8 mouse cellular contexts compared by ENCODE assay signal in genomic region chr2:25574136-25574535, GRCm38 (mm10). TPM values are rescaled to one million over a fixed set of nuclear protein-coding genes. Genes with fewer than 3 reads are reported as not detected.
DNase-seq lines count a peak whose midpoint lies in the region; ATAC-seq and TF ChIP-seq lines count a peak whose summit lies in the region.

No protein-coding gene starts in this region.

- no peak for ATAC-seq in embryonic facial prominence, embryonic 11.5 days (replicated peaks; ENCODE audit: insufficient number of reproducible peaks, low FRiP score, low TSS enrichment, low read depth)
- ATAC-seq in hindbrain, embryonic 12.5 days (ENCODE audit: low FRiP score): 0 out of 2 replicates have a peak, but pooled peaks have one; percentile 0
- no peak for ATAC-seq in midbrain, embryonic 14.5 days (ENCODE audit: low FRiP score, low TSS enrichment)

- no peaks in the 10 kb centered on the region for H3K9me3 ChIP-seq in embryonic facial prominence, embryonic 11.5 days (replicated peaks; ENCODE audit: control insufficient read depth, low read length)
- no peaks in the 10 kb centered on the region for H3K9me3 ChIP-seq in hindbrain, embryonic 12.5 days (replicated peaks)
- H3K9me3 ChIP-seq in midbrain, embryonic 14.5 days (ENCODE audit: control insufficient read depth, low read length): no peaks in the 10 kb centered on the region

- peak overlapping the region; percentile 97 for H3K27ac ChIP-seq in left cerebral cortex, adult 2 months
- H3K27ac ChIP-seq in embryonic facial prominence, embryonic 11.5 days (replicated peaks; ENCODE audit: low read depth, low read length): no peak overlapping the region
- peak overlapping the region; percentile 88 for H3K27ac ChIP-seq in hindbrain, embryonic 12.5 days
- peak overlapping the region; percentile 89 for H3K27ac ChIP-seq in midbrain, embryonic 14.5 days (replicated peaks; ENCODE audit: low read depth, low read length)

- no peak for TF ChIP-seq CTCF in left cerebral cortex, adult 2 months (IDR thresholded peaks at IDR 0.05)

- H3K4me3 ChIP-seq in left cerebral cortex, adult 2 months: peak overlapping the region; percentile 55
- H3K4me3 ChIP-seq in embryonic facial prominence, embryonic 11.5 days (ENCODE audit: low read depth, low read length): peak overlapping the region; percentile 56
- peak overlapping the region; percentile 56 for H3K4me3 ChIP-seq in hindbrain, embryonic 12.5 days
- H3K4me3 ChIP-seq in midbrain, embryonic 14.5 days (replicated peaks; ENCODE audit: low read depth, low read length): peak overlapping the region; percentile 57

- H3K4me2 ChIP-seq in embryonic facial prominence, embryonic 11.5 days (ENCODE audit: low read depth, low read length): peak overlapping the region; percentile 92
- peak overlapping the region; percentile 91 for H3K4me2 ChIP-seq in hindbrain, embryonic 12.5 days (replicated peaks)
- H3K4me2 ChIP-seq in midbrain, embryonic 14.5 days (ENCODE audit: low read length): peak overlapping the region; percentile 93

- 19% methylated on average over 11 of the region's 11 CpGs for WGBS in embryonic facial prominence, embryonic 11.5 days
- 19% methylated on average over 11 of the region's 11 CpGs for WGBS in hindbrain, embryonic 12.5 days
- 20% methylated on average over 11 of the region's 11 CpGs for WGBS in midbrain, embryonic 14.5 days

- intact Hi-C loops in left cerebral cortex, adult 2 months (cut with DNase I): no loop called here

- peak in 1 of 2 experiments; percentile 19 for DNase-seq in left cerebral cortex, adult 2 months (ENCODE audit: extremely low spot score in 1 of 2, low spot score in 2 of 2)
- DNase-seq in left cerebral cortex, adult 18-20 months (ENCODE audit: low spot score in 2 of 2): no peak
- no peak for DNase-seq in embryonic facial prominence, embryonic 11.5 days (ENCODE audit: low spot score)
- DNase-seq in midbrain, embryonic 14.5 days: no peak
- no peak for DNase-seq in ovary, postnatal 10 days (ENCODE audit: low spot score)
- no peak for DNase-seq in adrenal gland, postnatal 4 days (ENCODE audit: low spot score in 2 of 2)
- DNase-seq in layer of hippocampus, postnatal 14 days (ENCODE audit: low spot score in 2 of 2): no peak

- peaks cover 36% of the 10 kb centered on the region for H3K27me3 ChIP-seq in embryonic facial prominence, embryonic 11.5 days (ENCODE audit: control insufficient read depth, insufficient read depth, low read length)
- peaks cover 35% of the 10 kb centered on the region for H3K27me3 ChIP-seq in hindbrain, embryonic 12.5 days
- peaks cover 33% of the 10 kb centered on the region for H3K27me3 ChIP-seq in midbrain, embryonic 14.5 days (ENCODE audit: control insufficient read depth, insufficient read depth, low read length)

- H3K36me3 ChIP-seq in embryonic facial prominence, embryonic 11.5 days (replicated peaks; ENCODE audit: control insufficient read depth, insufficient read depth, low read depth, low read length): no peaks in the 10 kb centered on the region
- peaks cover 32% of the 10 kb centered on the region for H3K36me3 ChIP-seq in hindbrain, embryonic 12.5 days
- H3K36me3 ChIP-seq in midbrain, embryonic 14.5 days (ENCODE audit: control insufficient read depth, insufficient read depth, low read length): peaks cover 33% of the 10 kb centered on the region

- H3K4me1 ChIP-seq in embryonic facial prominence, embryonic 11.5 days (ENCODE audit: control insufficient read depth, insufficient read depth, low read length): peaks cover 3% of the 10 kb centered on the region
- H3K4me1 ChIP-seq in hindbrain, embryonic 12.5 days: peaks cover 46% of the 10 kb centered on the region
- H3K4me1 ChIP-seq in midbrain, embryonic 14.5 days (ENCODE audit: control insufficient read depth, insufficient read depth, low read length): peaks cover 26% of the 10 kb centered on the region

- peak overlapping the region; percentile 68 for H3K9ac ChIP-seq in embryonic facial prominence, embryonic 11.5 days (replicated peaks; ENCODE audit: low read length)
- H3K9ac ChIP-seq in hindbrain, embryonic 12.5 days: peak overlapping the region; percentile 72
- H3K9ac ChIP-seq in midbrain, embryonic 14.5 days (replicated peaks; ENCODE audit: low read length): peak overlapping the region; percentile 66

RNA-seq across cellular contexts. Expression of gene Mamdc4, which starts 0.5 kb away (rescaled TPM):
- total RNA-seq in left cerebral cortex, adult 2 months (2021): 1 to 10 TPM; 1.8 to 2.6 TPM
- total RNA-seq in left cerebral cortex, adult 18-20 months (2021): 1 to 10 TPM; 1.1 to 1.3 TPM
- 1.2 and 8.5 TPM in 2 replicates for polyA plus RNA-seq in embryonic facial prominence, embryonic 11.5 days (2014; fragmentation: Nextera tagmentation; extraction: Ambion mirVana)
- 4.7 and 6.7 TPM in 2 replicates for polyA plus RNA-seq in hindbrain, embryonic 12.5 days (2016; fragmentation: Nextera tagmentation; extraction: Ambion mirVana)
- 2.1 and 3.9 TPM in 2 replicates for polyA plus RNA-seq in midbrain, embryonic 14.5 days (2014; fragmentation: Nextera tagmentation; extraction: Ambion mirVana)
- 1 to 10 TPM; 4.1 to 7.1 TPM for total RNA-seq in adrenal gland, postnatal 4 days (2021)
- total RNA-seq in layer of hippocampus, postnatal 14 days (2021): 1 to 10 TPM; 1.7 to 2.6 TPM

RNA-seq across cellular contexts. Expression of gene Phpt1, which starts 0.9 kb away (rescaled TPM):
- 10 to 100 TPM; 64.0 to 70.5 TPM for total RNA-seq in left cerebral cortex, adult 2 months (2021)
- total RNA-seq in left cerebral cortex, adult 18-20 months (2021): 10 to 100 TPM; 60.3 to 63.0 TPM
- 145 and 157 TPM in 2 replicates for polyA plus RNA-seq in embryonic facial prominence, embryonic 11.5 days (2014; fragmentation: Nextera tagmentation; extraction: Ambion mirVana)
- 131 and 162 TPM in 2 replicates for polyA plus RNA-seq in hindbrain, embryonic 12.5 days (2016; fragmentation: Nextera tagmentation; extraction: Ambion mirVana)
- polyA plus RNA-seq in midbrain, embryonic 14.5 days (2014; fragmentation: Nextera tagmentation; extraction: Ambion mirVana): 167 and 206 TPM in 2 replicates
- total RNA-seq in adrenal gland, postnatal 4 days (2021): 10 to 100 TPM; 74.7 to 80.0 TPM
- 10 to 100 TPM; 81.2 to 83.8 TPM for total RNA-seq in layer of hippocampus, postnatal 14 days (2021)

RNA-seq across cellular contexts. Expression of gene Ajm1, which starts 7.4 kb away (rescaled TPM):
- 100 to 1,000 TPM; 102 to 104 TPM for total RNA-seq in left cerebral cortex, adult 2 months (2021)
- 10 to 100 TPM; 85.6 to 86.3 TPM for total RNA-seq in left cerebral cortex, adult 18-20 months (2021)
- polyA plus RNA-seq in embryonic facial prominence, embryonic 11.5 days (2014; fragmentation: Nextera tagmentation; extraction: Ambion mirVana): 0.07 and 0.25 TPM in 2 replicates
- polyA plus RNA-seq in hindbrain, embryonic 12.5 days (2016; fragmentation: Nextera tagmentation; extraction: Ambion mirVana): 2.4 and 3.1 TPM in 2 replicates
- 8.8 and 9.2 TPM in 2 replicates for polyA plus RNA-seq in midbrain, embryonic 14.5 days (2014; fragmentation: Nextera tagmentation; extraction: Ambion mirVana)
- total RNA-seq in adrenal gland, postnatal 4 days (2021): 1 to 10 TPM; 4.6 to 5.3 TPM
- 100 to 1,000 TPM in 1 of 2 experiments, 10 to 100 TPM in 1; 99.8 to 103 TPM for total RNA-seq in layer of hippocampus, postnatal 14 days (2021)

RNA-seq across cellular contexts. Expression of gene Edf1, which starts 16.5 kb away (rescaled TPM):
- total RNA-seq in left cerebral cortex, adult 2 months (2021): 100 to 1,000 TPM; 190 to 202 TPM
- total RNA-seq in left cerebral cortex, adult 18-20 months (2021): 100 to 1,000 TPM; 199 to 203 TPM
- 336 and 375 TPM in 2 replicates for polyA plus RNA-seq in embryonic facial prominence, embryonic 11.5 days (2014; fragmentation: Nextera tagmentation; extraction: Ambion mirVana)
- 377 TPM in 2 replicates for polyA plus RNA-seq in hindbrain, embryonic 12.5 days (2016; fragmentation: Nextera tagmentation; extraction: Ambion mirVana)
- 318 and 409 TPM in 2 replicates for polyA plus RNA-seq in midbrain, embryonic 14.5 days (2014; fragmentation: Nextera tagmentation; extraction: Ambion mirVana)
- total RNA-seq in adrenal gland, postnatal 4 days (2021): 100 to 1,000 TPM; 171 to 191 TPM
- total RNA-seq in layer of hippocampus, postnatal 14 days (2021): 100 to 1,000 TPM; 214 to 226 TPM

RNA-seq across cellular contexts. Expression of gene Traf2, which starts 27.4 kb away (rescaled TPM):
- total RNA-seq in left cerebral cortex, adult 2 months (2021): 10 to 100 TPM; 10.4 to 11.0 TPM
- total RNA-seq in left cerebral cortex, adult 18-20 months (2021): 10 to 100 TPM; 11.6 to 11.9 TPM
- polyA plus RNA-seq in embryonic facial prominence, embryonic 11.5 days (2014; fragmentation: Nextera tagmentation; extraction: Ambion mirVana): 35.6 and 36.0 TPM in 2 replicates
- polyA plus RNA-seq in hindbrain, embryonic 12.5 days (2016; fragmentation: Nextera tagmentation; extraction: Ambion mirVana): 25.7 and 29.6 TPM in 2 replicates
- 17.3 and 19.2 TPM in 2 replicates for polyA plus RNA-seq in midbrain, embryonic 14.5 days (2014; fragmentation: Nextera tagmentation; extraction: Ambion mirVana)
- 10 to 100 TPM; 19.2 to 20.5 TPM for total RNA-seq in adrenal gland, postnatal 4 days (2021)
- total RNA-seq in layer of hippocampus, postnatal 14 days (2021): 10 to 100 TPM in 1 of 2 experiments, 1 to 10 TPM in 1; 9.8 to 11.1 TPM

Comparison
In these comparisons a context has a peak if more than half of its experiments do, and no peak if none do; other contexts are left out.
1. RNA of gene Ajm1, which starts 7.4 kb away (total RNA-seq): 102 to 104 TPM in left cerebral cortex, adult 2 months, 99.8 to 103 TPM in layer of hippocampus, postnatal 14 days and 85.6 to 86.3 TPM in left cerebral cortex, adult 18-20 months; 4.6 to 5.3 TPM in adrenal gland, postnatal 4 days; every median in the first group is over 10 times any median in the second.
2. Peak in every context shown above with its lines, with median percentiles within 50 percentile points of each other: H3K4me3 ChIP-seq, H3K4me2 ChIP-seq and H3K9ac ChIP-seq.